In genomic region chr9:44981104-44981503, GRCm38 (mm10) we compare ENCODE assay signal across 25 mouse cellular contexts. TPM values are rescaled to one million over a fixed set of nuclear protein-coding genes. Genes with fewer than 3 reads are reported as not detected.
"Had no signal": no experiment of that assay in that cellular context is flagged by ENCODE, and none has a peak within 500 bp of the region (broad histone marks: within the 10 kb centered on the region; RNA-seq: fewer than 3 reads in every experiment).

No protein-coding gene starts in this region.

- H3K27ac ChIP-seq: kidney, postnatal 0 days; layer of hippocampus, adult 2 months; liver, embryonic 13.5 days; macrophage; midbrain, embryonic 12.5 days; midbrain, embryonic 15.5 days; neural tube, embryonic 12.5 days; neural tube, embryonic 15.5 days had no signal

- H3K4me3 ChIP-seq: layer of hippocampus, adult 2 months; liver, embryonic 13.5 days; midbrain, embryonic 12.5 days; midbrain, embryonic 15.5 days; neural tube, embryonic 12.5 days; neural tube, embryonic 15.5 days had no signal

- H3K9me3 ChIP-seq: liver, embryonic 13.5 days; midbrain, embryonic 12.5 days; midbrain, embryonic 15.5 days; neural tube, embryonic 12.5 days; neural tube, embryonic 15.5 days had no signal

- H3K4me2 ChIP-seq: liver, embryonic 13.5 days; lung, embryonic 14.5 days; midbrain, embryonic 12.5 days; midbrain, embryonic 15.5 days; neural tube, embryonic 12.5 days; neural tube, embryonic 15.5 days had no signal

- H3K4me1 ChIP-seq: midbrain, embryonic 12.5 days; midbrain, embryonic 15.5 days; neural tube, embryonic 12.5 days; neural tube, embryonic 15.5 days had no signal

- H3K9ac ChIP-seq: liver, embryonic 13.5 days; lung, embryonic 14.5 days; midbrain, embryonic 12.5 days; midbrain, embryonic 15.5 days; neural tube, embryonic 12.5 days; neural tube, embryonic 15.5 days had no signal

- ATAC-seq: intestine, postnatal 0 days; lung, postnatal 0 days; midbrain, embryonic 15.5 days had no signal

- H3K36me3 ChIP-seq: liver, embryonic 13.5 days; midbrain, embryonic 12.5 days; midbrain, embryonic 15.5 days; neural tube, embryonic 12.5 days; neural tube, embryonic 15.5 days had no signal

- H3K27me3 ChIP-seq: midbrain, embryonic 12.5 days; midbrain, embryonic 15.5 days; neural tube, embryonic 12.5 days had no signal

- DNase-seq: kidney, adult 2 months; kidney, postnatal 25 days; layer of hippocampus, adult 9-11 months; liver, embryonic 13.5 days; lung, embryonic 14.5 days; right cerebral cortex, adult 18-20 months; right cerebral cortex, postnatal 14 days; right cerebral cortex, postnatal 4 days had no signal

RNA-seq across cellular contexts. Expression of gene Cd3d, which starts 0.5 kb away (rescaled TPM):
- total RNA-seq: layer of hippocampus, adult 2 months; layer of hippocampus, postnatal 25 days; left cerebral cortex, adult 18-20 months; left cerebral cortex, postnatal 36 days had no signal
- polyA plus RNA-seq: kidney, embryonic 14.5 days; limb, embryonic 11.5 days; limb, embryonic 14.5 days; liver, embryonic 13.5 days; lung, embryonic 14.5 days; midbrain, embryonic 12.5 days; midbrain, embryonic 15.5 days; neural tube, embryonic 12.5 days; neural tube, embryonic 15.5 days had no signal

RNA-seq across cellular contexts. Expression of gene Cd3g, which starts 0.9 kb away (rescaled TPM):
- total RNA-seq: layer of hippocampus, adult 2 months; layer of hippocampus, postnatal 25 days; left cerebral cortex, adult 18-20 months; left cerebral cortex, postnatal 36 days had no signal
- polyA plus RNA-seq: kidney, embryonic 14.5 days; kidney, postnatal 0 days; midbrain, embryonic 12.5 days; midbrain, embryonic 15.5 days; neural tube, embryonic 15.5 days; testis, adult 2 months had no signal

RNA-seq across cellular contexts. Expression of gene Cd3e, which starts 28.3 kb away (rescaled TPM):
- total RNA-seq: layer of hippocampus, adult 2 months; layer of hippocampus, postnatal 25 days; left cerebral cortex, adult 18-20 months; left cerebral cortex, postnatal 36 days had no signal
- polyA plus RNA-seq: kidney, embryonic 14.5 days; limb, embryonic 11.5 days; liver, embryonic 13.5 days; liver, embryonic 16.5 days; lung, embryonic 14.5 days; macrophage; midbrain, embryonic 12.5 days; neural tube, embryonic 12.5 days had no signal

RNA-seq across cellular contexts. Expression of gene Mpzl2, which starts 58.5 kb away (rescaled TPM):
- polyA plus RNA-seq: macrophage had no signal
